8 mouse cellular contexts compared by ENCODE assay signal in the genomic region with DNA sequence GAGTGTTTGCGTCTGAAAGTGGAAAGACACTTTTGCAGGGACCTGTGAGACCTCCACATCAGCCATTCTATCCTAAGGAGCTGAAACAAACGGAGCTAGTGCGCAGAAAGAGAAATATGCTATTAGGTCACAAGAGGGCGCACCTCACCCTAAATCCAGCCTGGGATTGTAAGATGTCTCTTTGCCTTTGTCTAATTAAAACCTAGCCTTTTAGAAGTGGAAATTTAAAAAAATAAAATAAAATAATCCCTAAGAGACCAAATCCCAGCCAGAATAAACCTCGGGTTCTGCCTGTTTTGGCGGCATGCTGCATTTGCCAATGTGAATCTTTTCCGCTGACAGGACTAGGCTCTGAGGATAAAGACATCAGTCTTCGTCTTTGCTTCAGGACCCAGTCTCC. TPM values are rescaled to one million over a fixed set of nuclear protein-coding genes. Genes with fewer than 3 reads are reported as not detected.
A peak's percentile ranks its signal among the peaks of the same experiment; 100 is the strongest.
DNase-seq lines count a peak whose midpoint lies in the region; ATAC-seq and TF ChIP-seq lines count a peak whose summit lies in the region.

No protein-coding gene starts in this region.

- no peak overlapping the region for H3K27ac ChIP-seq in heart, embryonic 10.5 days
- no peak overlapping the region for H3K27ac ChIP-seq in bone marrow, adult 2 months (ENCODE audit: control insufficient read depth, insufficient read depth, low read depth, low read length, poor library complexity)
- no peak overlapping the region for H3K27ac ChIP-seq in embryonic fibroblast, embryonic 13.5 days (ENCODE audit: insufficient read depth, low read length)
- no peak overlapping the region for H3K27ac ChIP-seq in liver, embryonic 11.5 days (ENCODE audit: low read depth, low read length)

- WGBS in heart, embryonic 10.5 days, result 21% methylated on average over 8 of the region's 8 CpGs
- WGBS in bone marrow, adult 2 months, result 25% methylated on average over 8 of the region's 8 CpGs
- WGBS in liver, embryonic 11.5 days, result 24% methylated on average over 8 of the region's 8 CpGs

- peaks cover 32% of the 10 kb centered on the region for H3K4me1 ChIP-seq in heart, embryonic 10.5 days
- peaks cover 2% of the 10 kb centered on the region; the same call in 1 of the 2 replicates for H3K4me1 ChIP-seq in bone marrow, adult 2 months (ENCODE audit: control insufficient read depth, insufficient read depth, low read length)
- peaks cover under 1% of the 10 kb centered on the region; the same call in 1 of the 2 replicates for H3K4me1 ChIP-seq in embryonic fibroblast, embryonic 13.5 days (ENCODE audit: control insufficient read depth, insufficient read depth, low read length)
- peaks cover 17% of the 10 kb centered on the region for H3K4me1 ChIP-seq in liver, embryonic 11.5 days (replicated peaks; ENCODE audit: control insufficient read depth, insufficient read depth, low read length)

- no peaks in the 10 kb centered on the region for H3K36me3 ChIP-seq in heart, embryonic 10.5 days
- H3K36me3 ChIP-seq in liver, embryonic 11.5 days (ENCODE audit: control insufficient read depth, insufficient read depth, low read length), result no peaks in the 10 kb centered on the region

- H3K9me3 ChIP-seq in heart, embryonic 10.5 days, result no peaks in the 10 kb centered on the region
- H3K9me3 ChIP-seq in liver, embryonic 11.5 days (ENCODE audit: control insufficient read depth, low read length), result no peaks in the 10 kb centered on the region

- no peak overlapping the region for H3K4me2 ChIP-seq in liver, embryonic 11.5 days

- DNase-seq in heart, adult 8-10 months (ENCODE audit: low spot score), result peak; percentile 35
- no peak for DNase-seq in heart, embryonic 10.5 days (ENCODE audit: low spot score)
- peak; percentile 58 to 66 for DNase-seq in B cell, adult 2 months
- peak; percentile 47 for DNase-seq in liver, embryonic 11.5 days (ENCODE audit: low spot score)
- peak; percentile 30 for DNase-seq in right cerebral cortex, postnatal 25 days
- DNase-seq in urinary bladder, adult 18-20 months (ENCODE audit: low spot score in 2 of 2), result no peak

- H3K27me3 ChIP-seq in heart, embryonic 10.5 days (ENCODE audit: insufficient read depth, poor library complexity, severe bottlenecking), result peaks cover 31% of the 10 kb centered on the region
- peaks cover 18% of the 10 kb centered on the region for H3K27me3 ChIP-seq in liver, embryonic 11.5 days (replicated peaks; ENCODE audit: control insufficient read depth, insufficient read depth, low read length)

- no peak overlapping the region for H3K9ac ChIP-seq in liver, embryonic 11.5 days (ENCODE audit: low read depth, low read length)

- ATAC-seq in liver, embryonic 11.5 days (replicated peaks; ENCODE audit: low FRiP score), result no peak

- TF ChIP-seq CTCF in bone marrow, adult 2 months (IDR thresholded peaks at IDR 0.05; ENCODE audit: control insufficient read depth, insufficient read depth, low read length), result peak; percentile 45
- 0 out of 2 replicates have a peak, but pooled peaks have one; percentile 10 for TF ChIP-seq CTCF in embryonic fibroblast, embryonic 13.5 days (IDR thresholded peaks at IDR 0.05; ENCODE audit: borderline replicate concordance, insufficient read depth, low read length)

- H3K4me3 ChIP-seq in heart, embryonic 10.5 days, result no peak overlapping the region
- H3K4me3 ChIP-seq in bone marrow, adult 2 months (replicated peaks; ENCODE audit: control insufficient read depth, low read depth, low read length), result no peak overlapping the region
- no peak overlapping the region for H3K4me3 ChIP-seq in embryonic fibroblast, embryonic 13.5 days (ENCODE audit: insufficient read depth, low read length)
- H3K4me3 ChIP-seq in liver, embryonic 11.5 days (ENCODE audit: low read depth, low read length), result no peak overlapping the region

- no peak for TF ChIP-seq POLR2A in bone marrow, adult 2 months (IDR thresholded peaks at IDR 0.05; ENCODE audit: borderline replicate concordance, control insufficient read depth, low read depth, low read length)
- no peak for TF ChIP-seq POLR2A in embryonic fibroblast, embryonic 13.5 days (IDR thresholded peaks at IDR 0.05; ENCODE audit: low read depth, low read length)

RNA-seq across cellular contexts. Expression of gene Zscan20, which starts 3.4 kb away (rescaled TPM):
- 1 to 10 TPM; 5.2 to 9.1 (median 7.8) TPM for total RNA-seq in heart, adult 8-10 months (2022)
- 5.0 and 5.1 TPM in 2 replicates for polyA plus RNA-seq in heart, embryonic 10.5 days (2016; fragmentation: Nextera tagmentation; extraction: Ambion mirVana)
- 1.4 and 7.4 TPM in 2 replicates for polyA plus RNA-seq in bone marrow, adult 2 months (2011; ENCODE audit: insufficient read depth, insufficient read length, low replicate concordance, missing spikeins)
- 4.2 and 6.8 TPM in 2 replicates for polyA plus RNA-seq in embryonic fibroblast, embryonic 13.5 days (2011; ENCODE audit: insufficient read length, low read depth, missing spikeins)
- 2.4 and 3.9 TPM in 2 replicates for polyA plus RNA-seq in liver, embryonic 11.5 days (2014; fragmentation: Nextera tagmentation; extraction: Ambion mirVana)

RNA-seq across cellular contexts. Expression of gene Tlr12, which starts 5.1 kb away (rescaled TPM):
- under 1 TPM in 2 of 4 experiments, not detected in 2; 0.28 to 0.29 TPM for total RNA-seq in heart, adult 8-10 months (2022)
- 0.30 and 0.57 TPM in 2 replicates for polyA plus RNA-seq in heart, embryonic 10.5 days (2016; fragmentation: Nextera tagmentation; extraction: Ambion mirVana)
- polyA plus RNA-seq in bone marrow, adult 2 months (2011; ENCODE audit: insufficient read depth, insufficient read length, low replicate concordance, missing spikeins), result 1.2 and 4.9 TPM in 2 replicates
- not detected in 2 replicates for polyA plus RNA-seq in embryonic fibroblast, embryonic 13.5 days (2011; ENCODE audit: insufficient read length, low read depth, missing spikeins)
- 0.81 and 0.88 TPM in 2 replicates for polyA plus RNA-seq in liver, embryonic 11.5 days (2014; fragmentation: Nextera tagmentation; extraction: Ambion mirVana)

RNA-seq across cellular contexts. Expression of gene Phc2, which starts 41.2 kb away (rescaled TPM):
- 10 to 100 TPM; 26.8 to 38.7 (median 30.2) TPM for total RNA-seq in heart, adult 8-10 months (2022)
- polyA plus RNA-seq in heart, embryonic 10.5 days (2016; fragmentation: Nextera tagmentation; extraction: Ambion mirVana), result 24.5 and 35.2 TPM in 2 replicates
- polyA plus RNA-seq in bone marrow, adult 2 months (2011; ENCODE audit: insufficient read depth, insufficient read length, low replicate concordance, missing spikeins), result 22.4 and 36.8 TPM in 2 replicates
- 69.9 and 73.2 TPM in 2 replicates for polyA plus RNA-seq in embryonic fibroblast, embryonic 13.5 days (2011; ENCODE audit: insufficient read length, low read depth, missing spikeins)
- 39.3 and 40.4 TPM in 2 replicates for polyA plus RNA-seq in liver, embryonic 11.5 days (2014; fragmentation: Nextera tagmentation; extraction: Ambion mirVana)

Comparison
In these comparisons a context has a peak if more than half of its experiments do, and no peak if none do; other contexts are left out.
1. DNase-seq: peak in heart, adult 8-10 months (single experiment), B cell, adult 2 months (2 of 2), liver, embryonic 11.5 days (single experiment) and right cerebral cortex, postnatal 25 days (single experiment); none in heart, embryonic 10.5 days (single experiment) and urinary bladder, adult 18-20 months (0 of 2).